ENCODE assay signal across 27 mouse cellular contexts in the genomic region with DNA sequence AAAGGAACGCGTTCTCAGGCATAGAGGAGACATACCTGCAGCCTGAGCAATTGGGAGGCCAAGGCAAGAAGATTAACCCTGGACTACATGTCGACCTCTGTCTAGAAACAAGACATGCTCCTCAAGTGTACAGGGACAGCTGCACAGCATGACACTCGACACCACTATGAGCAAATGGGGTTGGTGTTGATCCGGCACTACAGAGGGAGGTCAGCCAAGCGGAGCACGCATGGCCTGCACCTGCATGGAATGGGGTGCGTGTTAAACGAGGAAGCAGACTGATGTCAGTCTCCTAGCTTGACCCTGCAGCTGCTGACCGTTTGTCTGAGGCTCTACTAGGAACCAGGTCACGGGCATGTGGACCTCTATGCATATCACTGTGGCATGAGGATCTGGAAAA. TPM values are rescaled to one million over a fixed set of nuclear protein-coding genes. Genes with fewer than 3 reads are reported as not detected.
DNase-seq lines count a peak whose midpoint lies in the region; ATAC-seq lines count a peak whose summit lies in the region.
"Had no signal": no experiment of that assay in that cellular context is flagged by ENCODE, and none has a peak within 500 bp of the region (broad histone marks: within the 10 kb centered on the region; RNA-seq: fewer than 3 reads in every experiment).

No protein-coding gene starts in this region.

- H3K4me3 ChIP-seq in kidney, embryonic 15.5 days (replicated peaks): no peak overlapping the region
- H3K4me3 ChIP-seq in embryonic facial prominence, embryonic 15.5 days (replicated peaks): no peak overlapping the region
- H3K4me3 ChIP-seq: embryonic facial prominence, embryonic 12.5 days; forebrain, embryonic 10.5 days; heart, embryonic 10.5 days; hindbrain, embryonic 13.5 days had no signal

- no peak overlapping the region for H3K4me2 ChIP-seq in kidney, embryonic 15.5 days
- H3K4me2 ChIP-seq in embryonic facial prominence, embryonic 15.5 days (replicated peaks): no peak overlapping the region
- H3K4me2 ChIP-seq: embryonic facial prominence, embryonic 12.5 days; hindbrain, embryonic 13.5 days had no signal

- H3K27ac ChIP-seq in kidney, embryonic 15.5 days: no peak overlapping the region
- no peak overlapping the region for H3K27ac ChIP-seq in embryonic facial prominence, embryonic 15.5 days (replicated peaks)
- H3K27ac ChIP-seq: embryonic facial prominence, embryonic 12.5 days; forebrain, embryonic 10.5 days; heart, embryonic 10.5 days; hindbrain, embryonic 13.5 days; hindbrain, postnatal 0 days had no signal

- H3K9me3 ChIP-seq in kidney, embryonic 15.5 days (replicated peaks): no peaks in the 10 kb centered on the region
- H3K9me3 ChIP-seq in embryonic facial prominence, embryonic 15.5 days (replicated peaks): no peaks in the 10 kb centered on the region
- H3K9me3 ChIP-seq: embryonic facial prominence, embryonic 12.5 days; forebrain, embryonic 10.5 days; heart, embryonic 10.5 days; hindbrain, embryonic 13.5 days had no signal

- H3K9ac ChIP-seq in kidney, embryonic 15.5 days: no peak overlapping the region
- no peak overlapping the region for H3K9ac ChIP-seq in embryonic facial prominence, embryonic 15.5 days
- H3K9ac ChIP-seq: embryonic facial prominence, embryonic 12.5 days; hindbrain, embryonic 13.5 days had no signal

- DNase-seq in gastrocnemius, adult 18-20 months (ENCODE audit: low spot score): peak; percentile 30
- no peak for DNase-seq in gastrocnemius, postnatal 36 days
- no peak for DNase-seq in kidney, postnatal 14 days
- peak; percentile 84 for DNase-seq in A20 (ENCODE audit: low read depth, low spot score)
- no peak for DNase-seq in layer of hippocampus, postnatal 10 days (ENCODE audit: low spot score in 2 of 2)
- DNase-seq: adrenal gland, adult 2 months; adrenal gland, postnatal 25 days; cerebellum, adult 18-20 months; cerebellum, adult 9-11 months; cerebellum, postnatal 36 days; gastrocnemius, postnatal 14 days; heart, adult 18-20 months; heart, postnatal 10 days had no signal

- 35% methylated on average over 11 of the region's 11 CpGs for WGBS in kidney, embryonic 15.5 days
- 52% methylated on average over 11 of the region's 11 CpGs for WGBS in embryonic facial prominence, embryonic 15.5 days

- H3K4me1 ChIP-seq in kidney, embryonic 15.5 days: peaks cover 23% of the 10 kb centered on the region
- H3K4me1 ChIP-seq in embryonic facial prominence, embryonic 15.5 days: no peaks in the 10 kb centered on the region
- H3K4me1 ChIP-seq: embryonic facial prominence, embryonic 12.5 days; heart, embryonic 10.5 days had no signal

- peak; percentile 71; the same call in 1 of the 2 replicates for ATAC-seq in kidney, embryonic 15.5 days (replicated peaks; ENCODE audit: low FRiP score)
- 0 out of 2 replicates have a peak, but pooled peaks have one; percentile 30 for ATAC-seq in embryonic facial prominence, embryonic 15.5 days (ENCODE audit: insufficient number of reproducible peaks, low FRiP score, low TSS enrichment, low read depth)
- no peak for ATAC-seq in megakaryocyte-erythroid progenitor cell, adult 5-6 weeks (replicated peaks; ENCODE audit: low FRiP score, low TSS enrichment, poor library complexity, severe bottlenecking)
- ATAC-seq: activated CD4-positive, CD25-positive, alpha-beta regulatory T cell, adult 4 months; forebrain, embryonic 14.5 days; hindbrain, postnatal 0 days; Patski had no signal

- intact Hi-C loops in gastrocnemius, postnatal 36 days (cut with DNase I): no loop called here

- peaks cover 7% of the 10 kb centered on the region for H3K36me3 ChIP-seq in kidney, embryonic 15.5 days
- H3K36me3 ChIP-seq in embryonic facial prominence, embryonic 15.5 days: peaks cover 3% of the 10 kb centered on the region; the same call in 1 of the 2 replicates

- H3K27me3 ChIP-seq in kidney, embryonic 15.5 days: no peaks in the 10 kb centered on the region
- H3K27me3 ChIP-seq in embryonic facial prominence, embryonic 15.5 days: 0 out of 2 replicates have a peak, but pooled peaks cover 9% of the 10 kb centered on the region
- H3K27me3 ChIP-seq: embryonic facial prominence, embryonic 12.5 days; hindbrain, embryonic 13.5 days had no signal

RNA-seq across cellular contexts. Expression of gene Hrh3, which starts 14.0 kb away (rescaled TPM):
- total RNA-seq in gastrocnemius, adult 18-20 months (2021): not detected
- not detected for total RNA-seq in gastrocnemius, postnatal 36 days (2021)
- polyA plus RNA-seq in kidney, embryonic 15.5 days (2015; fragmentation: Nextera tagmentation; extraction: Ambion mirVana): not detected in 2 replicates
- polyA plus RNA-seq in embryonic facial prominence, embryonic 15.5 days (2015; fragmentation: Nextera tagmentation; extraction: Ambion mirVana): 0.13 and 0.40 TPM in 2 replicates
- total RNA-seq in layer of hippocampus, postnatal 10 days (2021): 10 to 100 TPM; 15.3 to 16.2 TPM
- total RNA-seq in megakaryocyte-erythroid progenitor cell, adult 5-6 weeks (2014; fragmentation: Nextera tagmentation): not detected in 2 replicates
- not detected in 2 replicates for total RNA-seq in megakaryocyte-erythroid progenitor cell, adult 5-6 weeks (2017)
- total RNA-seq: adrenal gland, adult 2 months; heart, adult 18-20 months; heart, postnatal 10 days; hematopoietic stem cell, adult 5-6 weeks had no signal
- polyA plus RNA-seq: activated CD4-positive, CD25-positive, alpha-beta regulatory T cell, adult 4 months; C2C12; heart, embryonic 10.5 days; heart, embryonic 14.5 days had no signal

RNA-seq across cellular contexts. Expression of gene Mtg2, which starts 19.9 kb away (rescaled TPM):
- 10 to 100 TPM; 15.0 to 15.3 TPM for total RNA-seq in gastrocnemius, adult 18-20 months (2021)
- total RNA-seq in gastrocnemius, postnatal 36 days (2021): 10 to 100 TPM; 12.3 to 16.9 TPM
- polyA plus RNA-seq in kidney, embryonic 15.5 days (2015; fragmentation: Nextera tagmentation; extraction: Ambion mirVana): 26.4 TPM in 2 replicates
- polyA plus RNA-seq in embryonic facial prominence, embryonic 15.5 days (2015; fragmentation: Nextera tagmentation; extraction: Ambion mirVana): 24.3 and 25.6 TPM in 2 replicates
- 10 to 100 TPM; 15.0 to 17.7 TPM for total RNA-seq in layer of hippocampus, postnatal 10 days (2021)
- total RNA-seq in megakaryocyte-erythroid progenitor cell, adult 5-6 weeks (2014; fragmentation: Nextera tagmentation): 14.0 and 20.9 TPM in 2 replicates
- 14.8 and 16.7 TPM in 2 replicates for total RNA-seq in megakaryocyte-erythroid progenitor cell, adult 5-6 weeks (2017)

RNA-seq across cellular contexts. Expression of gene Osbpl2, which starts 28.8 kb away (rescaled TPM):
- total RNA-seq in gastrocnemius, adult 18-20 months (2021): 10 to 100 TPM; 16.9 to 18.8 TPM
- total RNA-seq in gastrocnemius, postnatal 36 days (2021): 10 to 100 TPM; 15.5 to 17.0 TPM
- 30.3 and 32.1 TPM in 2 replicates for polyA plus RNA-seq in kidney, embryonic 15.5 days (2015; fragmentation: Nextera tagmentation; extraction: Ambion mirVana)
- 42.6 and 43.0 TPM in 2 replicates for polyA plus RNA-seq in embryonic facial prominence, embryonic 15.5 days (2015; fragmentation: Nextera tagmentation; extraction: Ambion mirVana)
- total RNA-seq in layer of hippocampus, postnatal 10 days (2021): 10 to 100 TPM; 53.2 to 54.4 TPM
- 23.9 and 25.4 TPM in 2 replicates for total RNA-seq in megakaryocyte-erythroid progenitor cell, adult 5-6 weeks (2014; fragmentation: Nextera tagmentation)
- 29.4 and 35.1 TPM in 2 replicates for total RNA-seq in megakaryocyte-erythroid progenitor cell, adult 5-6 weeks (2017)

RNA-seq across cellular contexts. Expression of gene Ss18l1, which starts 48.0 kb away (rescaled TPM):
- 1 to 10 TPM; 1.8 to 2.0 TPM for total RNA-seq in gastrocnemius, adult 18-20 months (2021)
- total RNA-seq in gastrocnemius, postnatal 36 days (2021): 1 to 10 TPM; 1.2 to 2.1 TPM
- 6.3 and 6.4 TPM in 2 replicates for polyA plus RNA-seq in kidney, embryonic 15.5 days (2015; fragmentation: Nextera tagmentation; extraction: Ambion mirVana)
- 5.2 and 6.1 TPM in 2 replicates for polyA plus RNA-seq in embryonic facial prominence, embryonic 15.5 days (2015; fragmentation: Nextera tagmentation; extraction: Ambion mirVana)
- 10 to 100 TPM; 38.0 to 40.6 TPM for total RNA-seq in layer of hippocampus, postnatal 10 days (2021)
- 2.2 and 3.4 TPM in 2 replicates for total RNA-seq in megakaryocyte-erythroid progenitor cell, adult 5-6 weeks (2014; fragmentation: Nextera tagmentation)
- total RNA-seq in megakaryocyte-erythroid progenitor cell, adult 5-6 weeks (2017): 2.3 and 4.0 TPM in 2 replicates

RNA-seq across cellular contexts. Expression of gene Psma7, which starts 48.1 kb away (rescaled TPM):
- total RNA-seq in gastrocnemius, adult 18-20 months (2021): 100 to 1,000 TPM; 147 to 149 TPM
- total RNA-seq in gastrocnemius, postnatal 36 days (2021): 100 to 1,000 TPM; 117 to 131 TPM
- 615 and 646 TPM in 2 replicates for polyA plus RNA-seq in kidney, embryonic 15.5 days (2015; fragmentation: Nextera tagmentation; extraction: Ambion mirVana)
- 472 and 518 TPM in 2 replicates for polyA plus RNA-seq in embryonic facial prominence, embryonic 15.5 days (2015; fragmentation: Nextera tagmentation; extraction: Ambion mirVana)
- 100 to 1,000 TPM; 215 to 226 TPM for total RNA-seq in layer of hippocampus, postnatal 10 days (2021)
- 333 and 334 TPM in 2 replicates for total RNA-seq in megakaryocyte-erythroid progenitor cell, adult 5-6 weeks (2014; fragmentation: Nextera tagmentation)
- total RNA-seq in megakaryocyte-erythroid progenitor cell, adult 5-6 weeks (2017): 395 and 441 TPM in 2 replicates

Comparison
In these comparisons a context has a peak if more than half of its experiments do, and no peak if none do; other contexts are left out.
1. DNase-seq: peak in gastrocnemius, adult 18-20 months (single experiment) and A20 (single experiment); none in gastrocnemius, postnatal 36 days (0 of 2), kidney, postnatal 14 days (single experiment) and layer of hippocampus, postnatal 10 days (0 of 2).
2. RNA of gene Hrh3, which starts 14.0 kb away (total RNA-seq): 15.3 to 16.2 TPM in layer of hippocampus, postnatal 10 days; not detected in gastrocnemius, postnatal 36 days, not detected in gastrocnemius, adult 18-20 months and not detected in megakaryocyte-erythroid progenitor cell, adult 5-6 weeks; every median in the first group is over 10 times any median in the second.